Mouse (Mus musculus) ES-Bruce4 (cell line): ENCODE data around the gene Elac2.

Experiments used
- CTCF ChIP-seq: IDR thresholded peaks from one replicate; pipeline ENCODE4 v1.8.1; 2011; ENCODE audit warnings: low read depth, low read length
- EP300 ChIP-seq: IDR thresholded peaks from 2 replicates; pipeline ENCODE4 v1.6.1; 2011; ENCODE audit warnings: low read depth, low read length; ENCODE audit not compliant: insufficient read depth
- POLR2A ChIP-seq: IDR thresholded peaks from one replicate; pipeline ENCODE4 v1.8.1; 2011; ENCODE audit warnings: low read length; ENCODE audit not compliant: insufficient read depth

DNA sequence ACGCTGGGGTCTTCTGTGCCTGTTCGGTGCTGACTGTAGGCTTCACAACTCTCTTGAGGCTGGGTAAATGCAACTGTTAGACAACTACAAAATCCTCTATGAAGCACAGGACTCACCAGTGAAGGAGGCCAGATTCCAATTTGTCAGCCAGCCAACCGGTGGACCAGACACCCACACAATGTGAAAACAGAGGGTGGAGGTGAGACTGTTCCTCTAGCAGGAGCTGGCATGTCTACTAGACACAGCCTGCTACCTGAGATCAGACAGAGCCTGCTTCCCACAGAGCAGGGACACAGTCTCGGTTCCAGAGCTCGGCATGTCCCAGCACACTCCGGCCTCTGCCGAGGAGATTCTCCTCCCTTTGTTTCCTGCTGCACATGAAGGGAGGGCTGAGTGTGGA, 70.3 kb downstream of the Elac2 start:
- TF ChIP-seq CTCF (no peak), POLR2A (no peak), EP300 (no peak)
